Mouse (Mus musculus) neural tube, embryonic 15.5 days (tissue): ENCODE measurements around the gene Lhx2. TPM values are rescaled to one million over a fixed set of nuclear protein-coding genes. Genes with fewer than 3 reads are reported as not detected.

Experiments
- ATAC-seq: fragments of 200-750 bp; cut with Nextera tagmentation; 2 replicates; pipeline ENCODE4 v1.8.0; 2017; ENCODE audit warnings: mild to moderate bottlenecking, moderate TSS enrichment, moderate library complexity; ENCODE audit not compliant: low FRiP score
- H3K27ac ChIP-seq: fragments of 300-500 bp; sonication (generic); replicated peaks from 2 replicates; pipeline ENCODE4 v1.5.1; 2015; ENCODE audit warnings: mild to moderate bottlenecking, inconsistent platforms
- H3K27me3 ChIP-seq: fragments of 300-500 bp; sonication (generic); replicated peaks from 2 replicates; pipeline ENCODE4 v1.6.1; 2015; ENCODE audit warnings: inconsistent platforms
- H3K36me3 ChIP-seq: fragments of 300-500 bp; sonication (generic); 2 replicates; pipeline ENCODE4 v1.6.1; 2015; ENCODE audit warnings: inconsistent platforms
- H3K4me1 ChIP-seq: fragments of 300-500 bp; sonication (generic); 2 replicates; pipeline ENCODE4 v1.6.1; 2015; ENCODE audit warnings: inconsistent platforms
- H3K4me2 ChIP-seq: fragments of 300-500 bp; sonication (generic); 2 replicates; pipeline ENCODE4 v1.6.1; 2015; ENCODE audit warnings: inconsistent platforms, mild to moderate bottlenecking, moderate library complexity
- H3K4me3 ChIP-seq: fragments of 300-500 bp; sonication (generic); replicated peaks from 2 replicates; pipeline ENCODE4 v1.5.1; 2015; ENCODE audit warnings: mild to moderate bottlenecking, inconsistent platforms
- H3K9ac ChIP-seq: fragments of 300-500 bp; sonication (generic); replicated peaks from 2 replicates; pipeline ENCODE4 v1.6.1; 2015; ENCODE audit warnings: mild to moderate bottlenecking, inconsistent platforms
- H3K9me3 ChIP-seq: fragments of 300-500 bp; sonication (generic); replicated peaks from 2 replicates; pipeline ENCODE4 v1.6.1; 2016; ENCODE audit warnings: inconsistent platforms
- WGBS: fragments of 180-500 bp; shearing (Covaris S2); methylation state at CpG from one replicate; pipeline ENCODE4 v1.1.7; 2015; ENCODE audit warnings: mixed read lengths; 5-methylcytosine and 5-hydroxymethylcytosine counted together
- polyA plus RNA-seq: library from polyadenylated mRNA; unstranded; fragments of >200 nt; fragmentation: Nextera tagmentation; extraction: Ambion mirVana; gene quantifications from 2 replicates; pipeline ENCODE4 v1.2.1, GENCODE M21; 2015

Lhx2 gene
- polyA plus RNA-seq, 1 experiment from 2014 or later = 3.0 TPM

DNA sequence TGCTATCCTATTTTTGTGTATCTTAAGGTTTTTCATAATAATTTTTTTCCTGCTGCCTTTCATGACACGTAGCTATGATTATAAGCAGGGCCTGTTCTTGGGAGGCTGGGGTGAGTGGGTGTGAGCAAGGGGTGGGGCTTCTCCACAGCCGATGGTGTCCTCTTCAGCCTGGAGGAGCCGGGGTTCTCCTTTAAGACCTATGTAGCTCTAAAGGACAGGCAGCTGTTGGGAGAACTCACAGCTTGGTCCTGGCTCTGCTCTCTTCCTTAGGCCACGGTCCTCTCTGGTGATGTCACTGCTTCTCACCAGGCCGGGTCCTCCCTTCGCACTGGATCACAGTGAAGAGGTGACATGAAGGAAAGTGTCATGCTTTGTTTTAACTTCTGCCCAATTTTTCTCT is 58.8 kb downstream of the Lhx2 start:
- no peak overlapping the region for H3K9ac ChIP-seq
- H3K4me3 ChIP-seq = no peak overlapping the region
- 74% methylated on average over 6 of the region's 6 CpGs for WGBS
- 0 out of 2 replicates have a peak, but pooled peaks cover 3% of the 10 kb centered on the region for H3K4me1 ChIP-seq
- H3K4me2 ChIP-seq = no peak overlapping the region
- H3K27ac ChIP-seq = no peak overlapping the region
- H3K9me3 ChIP-seq = no peaks in the 10 kb centered on the region
- H3K36me3 ChIP-seq = no peaks in the 10 kb centered on the region
- no peaks in the 10 kb centered on the region for H3K27me3 ChIP-seq
- no peak for ATAC-seq

DNA sequence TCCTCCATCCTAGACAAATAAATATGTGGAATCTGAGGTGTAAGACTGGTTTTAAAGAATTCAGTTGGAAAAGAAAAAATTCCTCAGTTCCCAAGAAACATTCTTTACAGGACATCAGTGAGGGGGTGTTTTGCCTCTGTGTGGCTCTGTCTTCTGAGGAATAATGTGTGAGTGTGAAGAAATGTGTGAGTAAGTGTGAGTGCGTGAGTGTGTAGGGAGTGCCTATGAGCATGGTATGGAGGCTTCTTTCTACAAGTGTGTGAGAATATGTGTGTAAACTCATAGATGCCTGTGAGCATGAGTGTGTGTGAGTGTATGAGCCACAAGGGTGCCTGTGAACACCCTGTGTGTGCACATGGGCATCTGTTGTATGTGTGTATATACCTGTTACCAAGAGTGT is 63.5 kb downstream of the Lhx2 start:
- no peak overlapping the region for H3K4me3 ChIP-seq
- H3K27me3 ChIP-seq = no peaks in the 10 kb centered on the region; the same call in 1 of the 2 replicates
- no peaks in the 10 kb centered on the region for H3K36me3 ChIP-seq

DNA sequence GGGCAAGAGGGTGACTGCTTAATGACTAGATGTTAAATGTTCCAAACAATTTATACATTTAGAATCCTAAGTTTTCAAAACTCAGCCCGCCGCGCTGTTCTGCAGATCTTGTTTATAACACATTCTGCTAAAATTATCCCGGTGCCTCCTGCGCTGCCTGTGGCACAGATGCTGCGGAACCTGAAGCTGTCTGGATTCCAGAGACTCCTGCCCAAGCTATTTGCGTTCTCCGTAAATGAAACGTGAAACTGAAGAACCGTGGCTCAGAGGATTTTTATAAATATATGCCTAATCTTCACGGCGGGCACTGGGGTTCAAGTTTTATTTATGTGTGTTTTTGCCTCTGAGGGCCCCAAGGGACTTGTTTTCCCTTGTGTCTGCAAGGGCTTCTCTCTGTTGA is 64.2 kb downstream of the Lhx2 start:
- no peak for ATAC-seq

More for the DNA sequence above, 63.5 kb downstream of the Lhx2 start:
- Histone ChIP-seq H3K9me3 (no peaks in the 10 kb centered on the region), H3K4me1 (peaks cover 4% of the 10 kb centered on the region; the same call in 1 of the 2 replicates), H3K4me2 (no peak overlapping the region), H3K9ac (no peak overlapping the region), H3K27ac (no peak overlapping the region)
- no peak for ATAC-seq
- 94% methylated on average over 1 of the region's 1 CpGs for WGBS

DNA sequence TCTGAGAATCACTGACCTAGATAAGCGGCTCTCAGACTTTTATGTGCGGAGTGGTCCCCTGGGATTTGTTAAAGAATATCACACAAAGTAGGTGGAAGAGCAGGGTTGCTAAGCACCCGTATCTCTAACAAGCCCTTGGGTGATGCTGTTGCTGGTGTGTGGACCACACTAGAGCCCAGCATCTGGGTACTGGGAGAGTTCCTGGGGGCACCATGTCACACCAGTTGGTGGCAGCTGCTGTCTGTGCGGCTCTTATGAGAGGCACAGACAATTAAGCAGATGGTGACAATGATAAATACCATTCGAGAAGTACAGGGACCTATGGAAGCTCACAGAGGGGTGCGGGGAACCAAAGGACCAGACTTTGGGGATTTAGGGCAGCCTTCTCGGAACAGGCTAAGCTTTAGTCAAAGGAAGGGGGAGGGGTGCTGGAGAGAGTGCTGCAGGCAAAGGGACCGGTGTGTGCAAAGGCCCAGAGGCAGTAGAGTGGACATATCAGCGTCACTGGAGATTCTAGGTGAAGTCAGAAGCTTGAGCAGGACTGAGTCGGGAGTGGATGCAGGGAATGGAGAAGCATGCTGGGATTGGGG is 65.0 kb downstream of the Lhx2 start:
- ATAC-seq = no peak
- Histone ChIP-seq H3K9ac (no peak overlapping the region), H3K4me3 (no peak overlapping the region), H3K27ac (no peak overlapping the region), H3K4me2 (no peak overlapping the region), H3K4me1 (peaks cover 4% of the 10 kb centered on the region; the same call in 1 of the 2 replicates), H3K36me3 (no peaks in the 10 kb centered on the region), H3K9me3 (no peaks in the 10 kb centered on the region), H3K27me3 (no peaks in the 10 kb centered on the region; the same call in 1 of the 2 replicates)
- 27% methylated on average over 10 of the region's 10 CpGs for WGBS

More for the DNA sequence above, 64.2 kb downstream of the Lhx2 start:
- no peak overlapping the region for H3K9ac ChIP-seq
- 76% methylated on average over 12 of the region's 12 CpGs for WGBS
- H3K27me3 ChIP-seq = no peaks in the 10 kb centered on the region; the same call in 1 of the 2 replicates
- H3K4me3 ChIP-seq = no peak overlapping the region
- H3K4me2 ChIP-seq = no peak overlapping the region
- H3K4me1 ChIP-seq = peaks cover 4% of the 10 kb centered on the region; the same call in 1 of the 2 replicates
- H3K27ac ChIP-seq = no peak overlapping the region
- H3K9me3 ChIP-seq = no peaks in the 10 kb centered on the region
- H3K36me3 ChIP-seq = no peaks in the 10 kb centered on the region

DNA sequence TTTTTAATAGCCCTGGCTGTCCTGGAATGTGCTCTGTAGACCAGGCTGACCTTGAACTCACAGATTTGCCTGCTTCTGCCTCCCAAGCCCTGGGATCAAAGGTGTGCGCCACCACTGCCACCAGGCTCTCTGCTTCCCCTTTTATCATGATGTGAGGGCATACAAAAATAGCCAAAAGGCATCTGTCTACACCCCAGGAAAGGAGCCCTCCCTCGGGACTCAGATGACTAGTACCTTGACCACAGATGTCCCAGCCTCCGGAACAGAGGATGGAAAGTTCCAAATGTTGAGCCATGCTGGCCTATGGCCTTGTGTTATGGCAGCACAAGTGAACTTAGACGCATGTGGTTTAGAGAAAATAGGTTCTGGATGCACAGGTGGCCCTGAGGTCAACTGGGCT is 66.3 kb downstream of the Lhx2 start:
- no peak overlapping the region for H3K4me3 ChIP-seq
- ATAC-seq = no peak
- no peaks in the 10 kb centered on the region for H3K9me3 ChIP-seq
- peaks cover 4% of the 10 kb centered on the region; the same call in 1 of the 2 replicates for H3K4me1 ChIP-seq
- no peak overlapping the region for H3K27ac ChIP-seq
- H3K4me2 ChIP-seq = no peak overlapping the region
- H3K9ac ChIP-seq = no peak overlapping the region
- H3K27me3 ChIP-seq = no peaks in the 10 kb centered on the region; the same call in 1 of the 2 replicates
- H3K36me3 ChIP-seq = no peaks in the 10 kb centered on the region
- WGBS = 93% methylated on average over 4 of the region's 4 CpGs

DNA sequence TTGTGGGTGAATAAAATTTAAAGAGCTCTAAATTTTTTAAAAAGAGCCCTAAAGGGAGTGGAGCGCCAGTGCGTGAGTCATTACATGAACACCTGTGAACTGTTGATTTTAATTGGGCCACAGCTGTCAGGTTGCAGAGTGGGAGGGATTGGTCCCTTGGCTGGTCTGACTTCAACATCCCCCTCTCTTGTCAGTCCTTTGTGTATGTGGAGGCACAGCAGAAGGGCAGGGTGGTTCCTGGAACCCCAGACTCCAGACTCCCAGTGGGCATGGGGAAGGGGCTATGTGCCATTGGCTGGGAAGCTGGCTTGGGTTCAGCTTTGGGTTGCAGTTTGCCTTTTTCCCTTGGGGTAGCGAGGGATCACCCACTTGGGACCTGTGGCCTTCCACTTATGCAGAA is 70.2 kb downstream of the Lhx2 start:
- H3K9ac ChIP-seq = no peak overlapping the region
- no peaks in the 10 kb centered on the region for H3K9me3 ChIP-seq
- no peak overlapping the region for H3K27ac ChIP-seq
- no peaks in the 10 kb centered on the region for H3K36me3 ChIP-seq
- no peak for ATAC-seq
- 70% methylated on average over 3 of the region's 3 CpGs for WGBS
- H3K27me3 ChIP-seq = no peaks in the 10 kb centered on the region; the same call in none of the 2 replicates
- H3K4me2 ChIP-seq = no peak overlapping the region
- H3K4me1 ChIP-seq = no peaks in the 10 kb centered on the region
- H3K4me3 ChIP-seq = no peak overlapping the region

DNA sequence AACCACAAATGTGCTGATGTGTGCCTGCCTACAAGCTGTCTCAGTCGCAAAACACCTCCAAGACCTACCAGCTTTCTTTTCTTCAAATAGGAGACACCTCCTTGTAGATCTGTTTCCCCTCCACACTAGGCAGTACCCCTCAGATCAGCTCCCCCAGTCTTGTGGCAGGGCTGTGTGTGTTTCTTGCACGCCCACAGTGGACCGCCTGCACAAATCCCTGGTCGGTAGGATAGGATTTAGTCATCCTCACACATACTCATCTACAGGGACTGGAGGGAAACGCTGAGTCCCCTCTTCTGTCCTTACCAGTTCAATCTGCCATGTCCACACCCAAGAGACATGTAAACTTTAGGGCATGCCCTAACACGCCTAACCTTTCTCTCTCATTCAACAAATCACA is 71.1 kb downstream of the Lhx2 start:
- Histone ChIP-seq H3K4me2 (no peak overlapping the region), H3K4me3 (no peak overlapping the region), H3K9ac (no peak overlapping the region), H3K36me3 (no peaks in the 10 kb centered on the region), H3K9me3 (no peaks in the 10 kb centered on the region), H3K27ac (no peak overlapping the region), H3K27me3 (no peaks in the 10 kb centered on the region; the same call in none of the 2 replicates), H3K4me1 (no peaks in the 10 kb centered on the region)
- no peak for ATAC-seq
- 89% methylated on average over 6 of the region's 6 CpGs for WGBS

DNA sequence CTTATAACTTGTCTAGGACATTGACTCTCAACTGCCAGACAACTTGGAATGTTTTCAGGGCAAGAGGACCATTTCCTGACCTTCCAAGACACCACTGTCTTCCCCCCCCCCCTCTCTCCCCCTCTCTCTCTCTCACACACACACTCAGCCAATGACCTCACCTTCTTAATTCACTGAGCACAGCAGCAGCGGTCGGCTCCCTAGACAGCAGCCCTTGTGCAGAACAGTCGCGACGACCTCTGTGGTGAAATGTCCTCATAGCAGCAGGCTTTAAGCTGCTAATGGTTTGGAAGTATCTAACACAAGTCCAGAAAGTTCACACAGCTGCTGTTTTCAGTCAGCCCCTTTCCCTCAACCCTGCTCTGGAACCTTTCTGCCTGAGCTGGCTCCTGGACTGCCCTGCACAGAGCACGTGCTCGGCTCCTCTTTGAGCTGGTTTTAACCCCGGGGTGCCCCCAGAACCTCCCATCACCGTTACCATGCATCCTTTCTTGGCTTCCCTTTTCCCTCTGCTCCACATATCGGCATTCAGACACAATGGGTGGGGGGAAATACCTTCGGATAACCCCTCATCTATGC is 73.6 kb downstream of the Lhx2 start:
- Histone ChIP-seq H3K9ac (no peak overlapping the region), H3K4me1 (no peaks in the 10 kb centered on the region), H3K27ac (no peak overlapping the region), H3K9me3 (no peaks in the 10 kb centered on the region), H3K4me2 (no peak overlapping the region), H3K4me3 (no peak overlapping the region), H3K27me3 (no peaks in the 10 kb centered on the region; the same call in 1 of the 2 replicates), H3K36me3 (no peaks in the 10 kb centered on the region)
- ATAC-seq = no peak
- 37% methylated on average over 11 of the region's 11 CpGs for WGBS

DNA sequence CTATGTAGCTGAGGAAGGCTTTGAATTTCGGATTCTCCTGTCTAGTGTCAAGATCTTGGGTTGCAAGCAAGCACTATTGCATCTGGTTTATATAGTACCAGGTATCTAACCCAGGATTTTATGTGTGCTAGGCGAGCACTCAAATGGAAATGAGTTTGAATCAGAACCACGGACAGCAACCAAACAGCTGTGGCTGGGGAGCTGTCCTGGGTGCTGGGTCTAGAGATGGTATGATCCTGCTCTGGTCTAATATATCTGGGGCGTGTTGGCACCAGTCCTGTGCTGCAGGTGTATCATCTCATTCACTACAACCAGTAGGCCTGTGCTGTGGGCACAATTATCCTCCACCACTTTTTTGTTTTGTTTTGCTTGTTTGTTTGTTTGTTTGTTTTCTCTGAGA is 78.9 kb downstream of the Lhx2 start:
- no peak overlapping the region for H3K4me3 ChIP-seq
- no peaks in the 10 kb centered on the region for H3K9me3 ChIP-seq
- no peak overlapping the region for H3K27ac ChIP-seq
- no peaks in the 10 kb centered on the region for H3K27me3 ChIP-seq
- no peak overlapping the region for H3K4me2 ChIP-seq
- no peak overlapping the region for H3K9ac ChIP-seq
- no peaks in the 10 kb centered on the region for H3K4me1 ChIP-seq
- no peaks in the 10 kb centered on the region for H3K36me3 ChIP-seq
- no peak for ATAC-seq
- 33% methylated on average over 4 of the region's 4 CpGs for WGBS

Other genes with a start within 250 kb of the Lhx2 start
- gene Dennd1a, start 51.9 kb upstream of the Lhx2 start, polyA plus RNA-seq = 17.0 and 17.8 TPM in 2 replicates
- 51.0 and 57.5 TPM in 2 replicates for gene Nek6, start 172.4 kb downstream of the Lhx2 start, polyA plus RNA-seq